ENCODE assay signal across 26 mouse cellular contexts in the genomic region with DNA sequence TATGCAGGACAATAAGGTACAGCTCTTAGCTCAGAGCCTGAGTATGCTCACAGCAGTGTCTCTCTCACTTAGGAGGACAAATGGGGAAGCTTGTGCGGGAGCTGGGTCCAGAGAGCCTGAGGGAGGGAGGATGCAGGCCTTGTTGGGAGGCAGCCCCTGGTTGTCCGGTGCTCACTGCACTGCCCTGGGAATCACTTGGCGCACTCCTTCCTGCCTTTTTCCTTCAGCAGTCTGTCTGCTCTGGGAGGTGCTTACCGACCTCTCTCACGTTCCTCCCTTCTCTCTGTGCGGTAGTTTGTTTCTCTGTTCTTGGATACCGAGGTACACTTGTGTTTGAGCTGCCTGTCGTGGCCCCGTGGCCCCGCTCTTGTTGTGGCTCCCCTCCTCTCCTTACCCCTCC. TPM values are rescaled to one million over a fixed set of nuclear protein-coding genes. Genes with fewer than 3 reads are reported as not detected.
DNase-seq lines count a peak whose midpoint lies in the region; ATAC-seq and TF ChIP-seq lines count a peak whose summit lies in the region.
"Had no signal": no experiment of that assay in that cellular context is flagged by ENCODE, and none has a peak within 500 bp of the region (broad histone marks: within the 10 kb centered on the region; RNA-seq: fewer than 3 reads in every experiment).

No protein-coding gene starts in this region.

- H3K27ac ChIP-seq in forebrain, postnatal 0 days (ENCODE audit: low read depth, low read length), result peak overlapping the region; percentile 47; the same call in 1 of the 2 replicates
- no peak overlapping the region for H3K27ac ChIP-seq in forebrain, embryonic 13.5 days
- no peak overlapping the region for H3K27ac ChIP-seq in hindbrain, embryonic 14.5 days
- H3K27ac ChIP-seq in hindbrain, embryonic 11.5 days (ENCODE audit: low read depth, low read length), result no peak overlapping the region
- H3K27ac ChIP-seq in midbrain, embryonic 11.5 days (ENCODE audit: low read depth, low read length), result no peak overlapping the region
- H3K27ac ChIP-seq in midbrain, embryonic 14.5 days (replicated peaks; ENCODE audit: low read depth, low read length), result no peak overlapping the region
- H3K27ac ChIP-seq: embryonic facial prominence, embryonic 12.5 days; forebrain, embryonic 12.5 days; heart, embryonic 15.5 days had no signal

- H3K9me3 ChIP-seq in forebrain, postnatal 0 days (ENCODE audit: low read length), result no peaks in the 10 kb centered on the region
- no peaks in the 10 kb centered on the region for H3K9me3 ChIP-seq in forebrain, embryonic 13.5 days (replicated peaks)
- H3K9me3 ChIP-seq in hindbrain, embryonic 14.5 days (ENCODE audit: control insufficient read depth, low read length), result no peaks in the 10 kb centered on the region
- H3K9me3 ChIP-seq in hindbrain, embryonic 11.5 days (ENCODE audit: control insufficient read depth, low read length), result no peaks in the 10 kb centered on the region
- H3K9me3 ChIP-seq in midbrain, embryonic 11.5 days (ENCODE audit: control insufficient read depth, low read length), result no peaks in the 10 kb centered on the region
- no peaks in the 10 kb centered on the region for H3K9me3 ChIP-seq in midbrain, embryonic 14.5 days (ENCODE audit: control insufficient read depth, low read length)
- H3K9me3 ChIP-seq: embryonic facial prominence, embryonic 12.5 days; forebrain, embryonic 12.5 days; heart, embryonic 15.5 days had no signal

- no peak for TF ChIP-seq CTCF in forebrain, postnatal 0 days (IDR thresholded peaks at IDR 0.05; ENCODE audit: low read depth)

- no peak overlapping the region for H3K4me2 ChIP-seq in forebrain, postnatal 0 days (ENCODE audit: low read depth)
- H3K4me2 ChIP-seq in forebrain, embryonic 13.5 days, result no peak overlapping the region
- H3K4me2 ChIP-seq in hindbrain, embryonic 14.5 days (replicated peaks), result no peak overlapping the region
- H3K4me2 ChIP-seq in hindbrain, embryonic 11.5 days (replicated peaks; ENCODE audit: low read depth, low read length), result no peak overlapping the region
- H3K4me2 ChIP-seq in midbrain, embryonic 11.5 days, result no peak overlapping the region
- no peak overlapping the region for H3K4me2 ChIP-seq in midbrain, embryonic 14.5 days (ENCODE audit: low read length)
- H3K4me2 ChIP-seq: embryonic facial prominence, embryonic 12.5 days; forebrain, embryonic 12.5 days; heart, embryonic 11.5 days; heart, embryonic 15.5 days had no signal

- no peak overlapping the region for H3K9ac ChIP-seq in forebrain, postnatal 0 days
- no peak overlapping the region for H3K9ac ChIP-seq in forebrain, embryonic 13.5 days
- no peak overlapping the region for H3K9ac ChIP-seq in hindbrain, embryonic 14.5 days
- H3K9ac ChIP-seq in hindbrain, embryonic 11.5 days (ENCODE audit: low read depth, low read length), result no peak overlapping the region
- no peak overlapping the region for H3K9ac ChIP-seq in midbrain, embryonic 11.5 days (ENCODE audit: low read length)
- no peak overlapping the region for H3K9ac ChIP-seq in midbrain, embryonic 14.5 days (replicated peaks; ENCODE audit: low read length)
- H3K9ac ChIP-seq: embryonic facial prominence, embryonic 12.5 days; forebrain, embryonic 12.5 days; heart, embryonic 15.5 days had no signal

- 65% methylated on average over 10 of the region's 10 CpGs for WGBS in forebrain, postnatal 0 days
- WGBS in forebrain, embryonic 13.5 days, result 78% methylated on average over 10 of the region's 10 CpGs
- WGBS in hindbrain, embryonic 14.5 days, result 72% methylated on average over 10 of the region's 10 CpGs
- WGBS in hindbrain, embryonic 11.5 days, result 89% methylated on average over 10 of the region's 10 CpGs
- WGBS in midbrain, embryonic 11.5 days, result 90% methylated on average over 10 of the region's 10 CpGs
- WGBS in midbrain, embryonic 14.5 days, result 92% methylated on average over 10 of the region's 10 CpGs

- no peaks in the 10 kb centered on the region for H3K4me1 ChIP-seq in forebrain, postnatal 0 days (ENCODE audit: insufficient read depth)
- no peaks in the 10 kb centered on the region for H3K4me1 ChIP-seq in forebrain, embryonic 13.5 days
- no peaks in the 10 kb centered on the region for H3K4me1 ChIP-seq in hindbrain, embryonic 14.5 days (replicated peaks; ENCODE audit: control insufficient read depth, insufficient read depth, low read length)
- no peaks in the 10 kb centered on the region for H3K4me1 ChIP-seq in hindbrain, embryonic 11.5 days (replicated peaks; ENCODE audit: control insufficient read depth, insufficient read depth, low read length)
- no peaks in the 10 kb centered on the region for H3K4me1 ChIP-seq in midbrain, embryonic 11.5 days (ENCODE audit: control insufficient read depth, insufficient read depth, low read length)
- H3K4me1 ChIP-seq in midbrain, embryonic 14.5 days (ENCODE audit: control insufficient read depth, insufficient read depth, low read length), result no peaks in the 10 kb centered on the region
- H3K4me1 ChIP-seq: embryonic facial prominence, embryonic 12.5 days; forebrain, embryonic 12.5 days; heart, embryonic 15.5 days had no signal

- no peak for DNase-seq in forebrain, postnatal 0 days
- DNase-seq in hindbrain, embryonic 14.5 days (ENCODE audit: low spot score), result no peak
- DNase-seq in hindbrain, embryonic 11.5 days (ENCODE audit: low spot score), result no peak
- peak; percentile 49 for DNase-seq in midbrain, embryonic 11.5 days (ENCODE audit: low spot score, missing footprints)
- DNase-seq in midbrain, embryonic 14.5 days, result no peak
- DNase-seq in frontal cortex, postnatal 10 days (ENCODE audit: low spot score in 2 of 2), result no peak
- DNase-seq: adrenal gland, adult 8-10 months; adrenal gland, postnatal 36 days; B cell, adult 2 months; cerebellum, adult 11 months; cerebellum, adult 8-10 months; cerebellum, postnatal 14 days; embryo, embryonic 11 days; gastrocnemius, postnatal 36 days; heart, adult 18-20 months had no signal

- H3K4me3 ChIP-seq in forebrain, postnatal 0 days (ENCODE audit: low read depth, low read length), result no peak overlapping the region
- no peak overlapping the region for H3K4me3 ChIP-seq in forebrain, embryonic 13.5 days
- no peak overlapping the region for H3K4me3 ChIP-seq in hindbrain, embryonic 14.5 days (replicated peaks; ENCODE audit: low read length)
- no peak overlapping the region for H3K4me3 ChIP-seq in hindbrain, embryonic 11.5 days (ENCODE audit: low read depth, low read length)
- no peak overlapping the region for H3K4me3 ChIP-seq in midbrain, embryonic 11.5 days (ENCODE audit: low read depth, low read length)
- no peak overlapping the region for H3K4me3 ChIP-seq in midbrain, embryonic 14.5 days (replicated peaks; ENCODE audit: low read depth, low read length)
- H3K4me3 ChIP-seq: embryonic facial prominence, embryonic 12.5 days; forebrain, embryonic 12.5 days; heart, embryonic 15.5 days had no signal

- no peaks in the 10 kb centered on the region for H3K27me3 ChIP-seq in forebrain, postnatal 0 days (ENCODE audit: insufficient read depth, low read length)
- H3K27me3 ChIP-seq in forebrain, embryonic 13.5 days, result no peaks in the 10 kb centered on the region
- H3K27me3 ChIP-seq in hindbrain, embryonic 14.5 days (ENCODE audit: control insufficient read depth, insufficient read depth, low read length), result no peaks in the 10 kb centered on the region
- H3K27me3 ChIP-seq in hindbrain, embryonic 11.5 days (ENCODE audit: control insufficient read depth, insufficient read depth, low read length), result no peaks in the 10 kb centered on the region
- no peaks in the 10 kb centered on the region for H3K27me3 ChIP-seq in midbrain, embryonic 11.5 days (ENCODE audit: control insufficient read depth, insufficient read depth, low read length)
- H3K27me3 ChIP-seq in midbrain, embryonic 14.5 days (ENCODE audit: control insufficient read depth, insufficient read depth, low read length), result no peaks in the 10 kb centered on the region
- H3K27me3 ChIP-seq: embryonic facial prominence, embryonic 12.5 days; forebrain, embryonic 12.5 days; heart, embryonic 15.5 days had no signal

- ATAC-seq in forebrain, postnatal 0 days, result peak; percentile 51
- ATAC-seq in forebrain, embryonic 13.5 days, result no peak
- peak; percentile 24; the same call in 1 of the 2 replicates for ATAC-seq in hindbrain, embryonic 14.5 days (ENCODE audit: low FRiP score)
- no peak for ATAC-seq in hindbrain, embryonic 11.5 days (ENCODE audit: low FRiP score)
- ATAC-seq in midbrain, embryonic 11.5 days (ENCODE audit: low FRiP score), result no peak
- ATAC-seq in midbrain, embryonic 14.5 days (ENCODE audit: low FRiP score, low TSS enrichment), result no peak
- ATAC-seq in megakaryocyte-erythroid progenitor cell, adult 5-6 weeks (replicated peaks; ENCODE audit: low FRiP score, low TSS enrichment, poor library complexity, severe bottlenecking), result 0 out of 2 replicates have a peak, but pooled peaks have one; percentile 24
- ATAC-seq: CD4-positive, CD25-positive, alpha-beta regulatory T cell, adult 4 months; intestine, embryonic 16.5 days had no signal

- H3K36me3 ChIP-seq in forebrain, postnatal 0 days (ENCODE audit: insufficient read depth), result peaks cover 31% of the 10 kb centered on the region
- H3K36me3 ChIP-seq in forebrain, embryonic 13.5 days (ENCODE audit: poor library complexity, severe bottlenecking), result peaks cover 87% of the 10 kb centered on the region
- peaks cover 53% of the 10 kb centered on the region for H3K36me3 ChIP-seq in hindbrain, embryonic 14.5 days (replicated peaks; ENCODE audit: control insufficient read depth, insufficient read depth)
- H3K36me3 ChIP-seq in hindbrain, embryonic 11.5 days (ENCODE audit: control insufficient read depth, insufficient read depth, low read length), result 0 out of 2 replicates have a peak, but pooled peaks cover 7% of the 10 kb centered on the region
- peaks cover 24% of the 10 kb centered on the region for H3K36me3 ChIP-seq in midbrain, embryonic 11.5 days (ENCODE audit: control insufficient read depth, insufficient read depth, low read length)
- peaks cover 44% of the 10 kb centered on the region for H3K36me3 ChIP-seq in midbrain, embryonic 14.5 days (ENCODE audit: control insufficient read depth, insufficient read depth, low read length)
- H3K36me3 ChIP-seq: G1E had no signal

RNA-seq across cellular contexts. Expression of gene Adam30, which starts 15.2 kb away (rescaled TPM):
- total RNA-seq in forebrain, postnatal 0 days (2014; rRNA removed), result not detected in 2 replicates
- polyA plus RNA-seq in forebrain, postnatal 0 days (2015; fragmentation: Nextera tagmentation; extraction: Ambion mirVana), result not detected in 2 replicates
- not detected in 2 replicates for polyA plus RNA-seq in forebrain, embryonic 13.5 days (2015; fragmentation: Nextera tagmentation; extraction: Ambion mirVana)
- not detected in 2 replicates for polyA plus RNA-seq in hindbrain, embryonic 14.5 days (2014; fragmentation: Nextera tagmentation; extraction: Ambion mirVana)
- not detected in 2 replicates for polyA plus RNA-seq in hindbrain, embryonic 11.5 days (2014; fragmentation: Nextera tagmentation; extraction: Ambion mirVana)
- polyA plus RNA-seq in midbrain, embryonic 11.5 days (2014; fragmentation: Nextera tagmentation; extraction: Ambion mirVana), result not detected in 2 replicates
- not detected in 2 replicates for polyA plus RNA-seq in midbrain, embryonic 14.5 days (2014; fragmentation: Nextera tagmentation; extraction: Ambion mirVana)
- total RNA-seq in megakaryocyte-erythroid progenitor cell, adult 5-6 weeks (2014; fragmentation: Nextera tagmentation), result not detected in 2 replicates
- total RNA-seq in megakaryocyte-erythroid progenitor cell, adult 5-6 weeks (2017), result 0.09 and 0.50 TPM in 2 replicates
- total RNA-seq: adrenal gland, adult 8-10 months; adrenal gland, postnatal 36 days; gastrocnemius, adult 8-10 months; gastrocnemius, postnatal 36 days; heart, adult 18-20 months; heart, postnatal 25 days had no signal
- polyA plus RNA-seq: CD4-positive, CD25-positive, alpha-beta regulatory T cell, adult 4 months; embryonic facial prominence, embryonic 12.5 days; forebrain, embryonic 12.5 days; G1E; heart, embryonic 11.5 days; heart, embryonic 15.5 days; intestine, embryonic 16.5 days had no signal

Comparison
In these comparisons a context has a peak if more than half of its experiments do, and no peak if none do; other contexts are left out.
1. ATAC-seq: peak in forebrain, postnatal 0 days (single experiment), hindbrain, embryonic 14.5 days (single experiment) and megakaryocyte-erythroid progenitor cell, adult 5-6 weeks (single experiment); none in forebrain, embryonic 13.5 days (single experiment), hindbrain, embryonic 11.5 days (single experiment), midbrain, embryonic 11.5 days (single experiment) and midbrain, embryonic 14.5 days (single experiment).